Mouse (Mus musculus): ENCODE data around the gene Suox.
A peak's percentile ranks its signal among the peaks of the same experiment; 100 is the strongest.
"Not testable (repeated sequence)": the region's sequence is repeated elsewhere in the genome, so short reads cannot be mapped to it uniquely, and the experiment has no call there.

The Suox gene

DNA sequence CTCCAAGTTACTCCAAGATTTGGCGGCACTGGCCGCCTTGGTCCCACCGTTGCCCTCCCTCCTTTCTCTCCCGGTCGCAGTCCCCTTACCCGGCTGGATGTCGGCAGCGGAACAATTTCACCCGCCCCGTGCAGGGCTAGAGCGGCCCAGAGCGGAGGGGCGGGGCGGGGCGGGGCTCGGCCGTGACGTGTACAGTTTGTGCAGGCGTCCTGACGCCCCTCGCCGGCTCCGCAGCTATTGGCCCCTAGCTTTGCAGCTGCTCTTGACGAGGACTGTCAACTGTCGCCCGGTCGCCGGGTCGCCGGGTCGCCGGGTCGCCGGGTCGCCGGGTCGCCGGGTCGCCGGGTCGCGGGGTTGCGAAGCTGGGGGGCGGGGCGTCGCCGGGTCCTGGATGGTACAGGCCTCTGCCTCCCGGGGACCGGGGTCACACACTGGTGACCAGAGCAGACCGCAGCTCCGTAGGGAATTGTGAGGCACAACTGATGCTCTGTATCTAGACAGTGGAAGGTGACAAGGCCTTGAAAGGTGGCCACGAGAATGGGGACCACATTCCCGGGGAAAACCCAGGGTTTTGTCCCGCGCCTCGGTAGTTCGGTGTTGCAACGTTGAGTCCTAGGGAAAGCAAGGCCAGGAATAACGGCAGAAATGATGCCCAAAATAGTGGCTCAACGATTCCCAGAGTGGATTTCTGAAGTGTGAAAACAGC is at the start of gene Suox:
Suox (minus strand) TSS at position 311 of the 706 bp plus-strand sequence.
- peak; percentile 82 to 85 for DNase-seq (ENCODE audit: low spot score in 2 of 2)

DNA sequence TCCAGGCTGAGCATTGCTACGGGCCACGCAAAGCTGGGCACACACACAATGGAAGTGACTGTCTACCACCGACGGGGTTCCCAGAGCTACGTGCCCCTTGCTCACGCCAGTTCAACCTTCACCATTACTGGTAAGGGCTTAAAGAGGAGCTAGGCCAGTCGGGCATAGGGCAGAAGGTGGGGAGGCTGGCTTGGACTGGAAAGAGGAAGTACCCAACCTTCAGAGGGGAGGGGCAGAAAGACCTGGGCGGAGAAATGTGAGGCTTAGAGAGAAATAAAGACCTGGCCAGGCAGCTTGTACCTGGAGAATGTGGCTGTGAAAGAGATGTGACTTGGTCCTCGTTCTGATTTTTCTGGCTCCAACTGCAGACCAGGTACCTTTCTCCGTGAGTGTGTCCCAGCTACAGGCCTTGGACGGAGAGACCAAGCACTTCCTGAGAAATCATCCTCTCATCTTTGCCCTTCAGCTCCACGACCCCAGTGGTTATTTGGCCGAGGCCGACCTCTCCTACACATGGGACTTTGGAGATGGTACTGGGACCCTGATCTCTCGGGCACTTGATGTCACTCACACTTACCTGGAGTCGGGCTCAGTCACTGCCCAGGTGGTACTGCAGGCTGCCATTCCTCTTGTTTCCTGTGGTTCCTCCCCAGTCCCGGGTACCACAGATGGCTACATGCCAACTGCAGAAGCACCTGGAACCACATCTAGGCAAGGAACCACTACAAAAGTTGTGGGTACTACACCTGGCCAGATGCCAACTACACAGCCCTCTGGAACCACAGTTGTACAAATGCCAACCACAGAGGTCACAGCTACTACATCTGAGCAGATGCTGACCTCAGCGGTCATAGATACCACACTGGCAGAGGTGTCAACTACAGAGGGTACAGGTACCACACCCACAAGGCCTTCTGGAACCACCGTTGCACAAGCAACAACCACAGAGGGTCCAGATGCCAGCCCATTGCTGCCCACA is 42.0 kb upstream of the Suox start:
- DNase-seq (ENCODE audit: low spot score in 2 of 2) = peak; percentile 18 to 61

DNA sequence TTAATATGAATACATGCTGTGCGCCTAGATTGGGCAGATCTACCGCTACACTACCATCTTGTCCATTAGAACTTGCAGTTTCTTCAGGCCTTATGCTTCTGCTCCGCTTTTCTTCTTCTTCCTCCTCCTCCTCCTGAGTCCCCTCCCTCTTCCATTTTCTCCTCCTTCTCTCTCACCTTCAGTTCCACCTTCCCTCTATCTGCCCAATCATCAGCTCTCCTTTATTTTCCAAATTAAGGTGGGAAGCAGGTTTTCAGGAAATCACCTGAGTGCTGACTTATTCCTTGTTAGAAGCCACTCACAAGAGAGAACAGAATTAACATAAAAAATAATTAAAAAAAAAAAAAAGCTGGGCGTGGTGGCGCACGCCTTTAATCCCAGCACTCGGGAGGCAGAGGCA is 37.4 kb upstream of the Suox start:
- not testable (repeated sequence) for DNase-seq (ENCODE audit: low spot score in 2 of 2)

DNA sequence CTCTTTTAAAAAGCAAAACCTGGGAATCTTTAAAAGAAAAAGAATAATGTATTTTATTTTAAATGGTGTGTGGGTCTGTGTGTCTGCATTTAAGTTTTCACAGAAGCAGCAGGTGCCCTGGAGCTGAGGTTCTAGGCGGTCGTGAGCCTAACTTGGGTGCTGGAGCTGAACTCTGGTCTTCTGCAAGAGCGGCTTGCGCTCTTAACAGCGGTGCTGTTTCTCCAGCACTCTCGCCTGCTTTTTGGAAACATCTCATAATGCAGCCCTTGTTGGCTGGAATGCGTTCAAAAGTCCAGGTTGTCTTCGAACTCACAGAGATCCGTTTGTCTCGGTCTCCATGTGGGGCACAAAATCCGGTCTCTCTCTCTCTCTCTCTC is 31.4 kb upstream of the Suox start:
- peak; percentile 34 to 40 for DNase-seq (ENCODE audit: low spot score in 2 of 2)

DNA sequence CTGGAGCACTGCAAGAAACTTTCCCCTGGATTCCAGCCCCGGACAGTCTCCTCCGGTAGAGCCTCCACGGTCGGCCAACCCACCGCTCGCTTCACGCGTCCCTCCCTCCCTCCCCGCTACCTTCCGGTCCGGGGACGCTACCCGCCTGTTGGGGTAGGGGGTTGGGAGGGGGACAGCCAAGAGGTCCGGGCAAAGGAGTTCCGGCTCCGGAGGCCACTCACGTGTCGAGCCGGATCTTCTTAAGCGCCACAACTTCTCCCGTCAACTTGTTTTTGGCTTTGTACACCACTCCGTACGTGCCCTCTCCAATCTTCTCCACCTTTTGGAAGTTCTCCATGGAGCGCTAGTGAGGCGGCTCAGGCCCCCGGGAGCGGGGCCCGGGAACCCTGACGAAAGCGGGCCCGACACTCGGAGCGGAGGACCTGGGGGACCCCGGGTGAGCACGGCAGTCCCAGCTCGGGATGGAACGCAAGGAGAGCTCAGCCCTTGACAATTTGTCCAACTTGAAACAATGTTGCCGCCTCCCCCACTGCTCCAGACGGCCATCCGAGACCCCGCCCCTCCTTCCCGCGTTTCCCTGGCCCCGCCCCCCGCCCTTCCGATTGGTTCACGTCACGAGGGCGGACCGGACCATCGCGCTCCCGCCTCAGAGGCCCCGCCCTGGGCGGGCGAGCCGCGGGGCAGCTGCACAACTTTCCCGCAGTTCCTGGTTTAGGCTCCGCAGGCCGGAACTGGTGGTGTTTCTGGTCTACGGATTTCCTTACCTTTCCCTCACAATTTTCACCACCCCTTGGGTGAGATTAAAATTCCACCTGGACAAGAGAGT is 30.8 kb upstream of the Suox start, which contains the start of gene Cdk2:
Cdk2 (minus strand) TSS at position 541 of the 826 bp plus-strand sequence.
- DNase-seq (ENCODE audit: low spot score in 2 of 2) = peak; percentile 84 to 95

DNA sequence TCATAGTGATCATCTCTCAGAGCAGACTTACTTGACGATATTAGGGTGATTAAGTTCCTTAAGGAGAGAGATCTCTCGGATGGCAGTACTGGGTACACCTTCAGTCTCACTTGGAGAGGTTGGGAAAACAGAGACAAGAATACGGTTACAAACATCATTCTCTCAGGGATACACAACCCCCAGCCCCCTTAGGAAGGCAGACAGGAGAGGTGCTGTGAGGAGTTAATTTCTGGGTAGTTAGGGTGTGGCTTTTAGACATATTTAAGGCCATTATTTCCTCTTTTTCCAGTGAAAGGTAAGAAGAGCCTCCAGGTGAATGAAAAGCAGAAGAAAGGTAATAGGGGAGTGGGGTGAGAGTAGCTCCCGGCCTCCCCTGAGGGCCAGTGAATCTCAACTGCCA is 30.0 kb upstream of the Suox start, which contains the start of gene Pmel:
Pmel (plus strand) TSS at position 301 of the 400 bp plus-strand sequence.
- peak in 1 of 2 experiments; percentile 32 for DNase-seq (ENCODE audit: low spot score in 2 of 2)

DNA sequence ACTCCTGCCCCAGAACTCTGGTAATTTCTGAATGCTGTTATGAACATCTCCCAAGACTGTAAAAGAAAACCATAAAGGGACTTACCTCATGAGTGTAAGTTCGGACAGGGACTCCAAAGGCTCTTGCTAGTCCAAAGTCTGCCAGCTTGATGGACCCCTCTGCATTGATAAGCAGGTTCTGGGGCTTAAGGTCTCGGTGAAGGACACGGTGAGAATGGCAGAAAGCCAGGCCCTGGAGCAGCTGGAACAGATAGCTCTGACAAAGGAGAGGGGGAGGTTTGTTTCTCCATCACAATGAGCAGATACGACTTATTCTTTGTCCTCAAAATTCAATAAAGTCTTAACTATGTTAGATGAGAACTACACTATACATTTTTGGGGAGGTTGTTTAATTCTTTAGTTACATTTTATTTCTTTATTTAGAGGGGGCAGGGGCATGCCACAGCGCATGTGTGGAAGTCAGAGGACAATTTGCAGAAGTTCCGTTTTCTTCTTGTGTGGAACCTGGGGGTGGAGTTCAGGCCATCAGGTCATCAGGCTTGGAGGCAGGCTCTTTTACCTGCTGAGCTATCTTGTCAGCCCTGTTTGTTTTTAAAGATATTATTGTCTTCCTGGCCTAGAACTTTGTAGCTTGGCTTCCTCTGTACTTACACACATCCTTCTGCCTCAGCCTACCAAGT is 28.6 kb upstream of the Suox start:
- no peak for DNase-seq (ENCODE audit: low spot score in 2 of 2)

DNA sequence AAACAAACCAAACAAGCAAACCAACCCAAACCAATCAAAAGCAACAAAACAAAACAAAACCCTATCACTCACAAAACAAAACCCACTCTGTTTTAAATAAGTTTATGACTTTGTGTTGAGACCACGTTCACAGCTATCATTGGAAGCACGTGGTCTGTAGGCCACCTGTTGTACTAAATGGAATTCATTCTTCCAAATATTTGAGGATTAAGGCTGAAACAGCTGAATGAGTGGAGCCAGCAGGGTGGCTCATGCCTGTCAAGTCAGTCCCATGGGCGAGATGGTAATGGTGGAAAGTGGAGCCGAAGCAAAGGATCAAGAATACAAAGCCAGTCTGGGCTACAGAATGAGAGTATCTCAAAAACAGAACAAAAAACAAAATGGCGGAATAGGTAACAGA is 26.8 kb upstream of the Suox start:
- no peak for DNase-seq (ENCODE audit: low spot score in 2 of 2)

DNA sequence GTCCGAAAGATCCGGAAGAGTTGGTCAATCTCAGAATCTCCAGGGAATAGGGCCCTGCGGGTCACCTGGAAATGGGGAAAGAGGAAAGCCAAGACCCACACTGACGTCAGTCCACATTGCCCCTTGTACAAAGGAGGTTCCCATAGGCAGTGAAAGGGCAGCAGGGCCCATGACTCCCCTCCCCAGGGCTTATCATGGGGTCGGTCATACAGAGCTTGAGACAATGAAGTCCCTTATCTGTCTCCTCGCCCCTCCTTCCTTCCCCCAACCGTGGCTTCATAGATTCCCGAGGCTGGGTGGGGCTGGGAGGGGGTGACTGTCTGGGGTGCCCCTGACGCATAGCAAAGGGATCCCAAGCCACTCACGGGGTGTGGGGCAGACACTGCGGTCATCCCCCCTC is 25.7 kb upstream of the Suox start:
- DNase-seq (ENCODE audit: low spot score in 2 of 2) = no peak

DNA sequence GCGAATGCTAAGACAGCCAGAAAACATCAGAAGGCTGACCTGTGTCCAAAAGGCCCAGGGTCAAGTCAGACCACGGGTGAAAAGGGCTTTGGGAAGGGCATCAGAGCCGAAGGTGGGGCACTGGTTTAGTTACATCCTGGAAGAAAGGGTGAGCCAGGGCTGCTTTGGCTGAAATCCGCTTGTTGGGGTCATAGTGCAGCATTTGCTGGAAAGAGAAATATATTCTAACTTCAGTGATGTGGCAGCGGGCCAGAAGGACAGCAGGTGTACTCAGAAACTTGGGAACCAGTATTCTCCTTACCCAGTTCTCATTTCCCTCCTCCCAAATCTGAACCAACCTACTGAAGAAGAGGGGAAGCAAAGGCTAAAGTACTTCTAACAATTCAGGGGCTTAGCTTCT is 25.1 kb upstream of the Suox start:
- DNase-seq (ENCODE audit: low spot score in 2 of 2) = no peak

DNA sequence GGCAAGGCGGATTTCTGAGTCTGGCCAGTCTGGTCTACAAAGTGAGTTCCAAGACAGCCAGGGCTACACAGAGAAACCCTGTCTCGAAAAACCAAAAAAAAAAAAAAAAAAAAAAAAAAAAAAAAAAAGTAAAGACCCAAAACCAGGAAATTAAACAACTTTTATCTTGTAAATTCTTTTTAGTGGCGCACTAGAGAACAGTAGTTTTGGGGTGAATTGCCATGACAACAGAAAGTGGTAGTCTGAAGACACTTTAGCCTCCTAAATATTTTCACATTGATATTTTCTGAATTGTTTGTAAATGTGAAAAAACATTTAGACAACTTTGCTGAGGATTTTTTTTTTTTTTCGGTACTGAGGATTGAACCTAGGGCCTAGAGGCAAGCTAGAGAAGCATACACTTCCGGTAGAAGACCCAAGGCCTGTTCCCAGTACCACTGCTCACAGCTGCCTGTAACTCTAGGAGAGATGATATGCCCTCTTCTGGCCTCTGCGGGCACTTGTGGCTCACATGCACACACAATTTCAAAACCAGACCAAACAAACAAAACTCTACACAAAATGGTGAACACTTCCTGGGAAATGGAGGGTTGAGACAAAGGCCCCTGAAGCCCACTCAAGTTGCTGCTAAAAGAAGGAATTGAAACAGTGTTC is 23.3 kb upstream of the Suox start:
- no peak for DNase-seq (ENCODE audit: low spot score in 2 of 2)

DNA sequence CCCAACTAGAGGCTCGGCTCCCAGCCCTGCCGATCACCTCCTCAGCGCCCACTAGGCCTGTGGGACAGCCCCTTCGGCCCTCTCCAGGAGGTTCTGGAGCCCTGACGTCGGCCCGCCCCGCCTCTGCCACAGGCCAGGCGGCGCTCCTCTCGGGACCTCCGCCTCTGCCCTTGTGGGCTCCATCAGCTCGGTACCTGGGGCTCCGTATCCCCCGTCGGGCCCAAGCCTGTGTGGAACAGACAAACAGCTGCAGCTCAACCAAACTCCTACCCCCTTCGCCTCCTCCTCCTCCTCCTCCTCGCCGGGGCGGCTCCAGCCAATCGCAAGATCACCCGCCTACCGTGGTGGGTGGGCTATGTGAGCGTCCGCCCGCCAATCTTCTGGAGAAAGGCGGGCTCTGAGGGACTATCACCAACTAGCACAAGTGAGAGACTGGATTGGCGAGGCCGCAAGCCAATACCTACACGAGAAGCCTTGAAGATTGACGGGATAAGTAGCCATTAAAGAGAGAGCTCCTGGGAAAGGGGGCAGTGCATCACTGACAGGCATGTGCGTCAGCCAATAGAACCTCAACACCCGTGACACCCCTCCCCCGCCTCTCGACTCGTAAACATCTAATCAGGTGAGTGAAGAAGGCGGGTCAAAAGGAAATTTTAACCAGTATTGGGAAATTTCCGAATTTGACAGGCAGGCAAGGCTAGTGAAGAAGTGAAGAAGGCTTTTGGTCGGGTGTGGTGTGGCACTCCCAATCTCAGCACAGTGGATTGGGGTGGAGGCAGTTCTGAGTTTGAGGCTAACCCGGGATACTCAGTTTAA is 22.3 kb upstream of the Suox start, which contains the start of gene Rab5b:
Rab5b (minus strand) TSS at position 273 of the 816 bp plus-strand sequence.
- peak; percentile 96 to 97 for DNase-seq (ENCODE audit: low spot score in 2 of 2)

DNA sequence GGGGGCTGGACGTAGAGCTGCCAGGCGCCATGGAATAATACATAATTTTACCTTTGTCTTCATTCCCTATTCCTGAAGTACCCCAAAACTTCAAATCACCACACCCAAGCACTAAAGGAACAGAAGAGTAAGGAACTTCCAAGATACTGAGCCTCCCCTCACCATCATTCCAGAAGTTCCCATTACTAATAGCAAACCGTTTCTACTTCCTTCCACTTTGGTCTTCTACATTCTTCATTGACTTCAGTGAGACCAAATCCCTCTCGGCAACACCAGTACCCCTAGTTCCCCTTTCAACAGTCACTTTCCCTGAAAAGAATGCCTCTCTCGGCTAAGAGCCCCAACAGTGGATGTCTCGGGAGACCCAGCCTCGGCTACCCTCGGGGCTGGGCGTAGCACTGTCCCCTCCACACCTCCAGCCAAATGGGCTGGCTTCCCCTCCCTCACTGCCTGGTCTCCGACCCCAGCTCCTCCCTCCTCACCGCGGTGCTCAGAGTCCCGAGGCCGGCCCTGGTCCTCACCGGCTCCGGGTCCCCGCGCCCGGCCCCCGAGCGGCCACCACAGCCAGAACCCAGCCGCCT is 21.6 kb upstream of the Suox start:
- DNase-seq (ENCODE audit: low spot score in 2 of 2) = no peak

DNA sequence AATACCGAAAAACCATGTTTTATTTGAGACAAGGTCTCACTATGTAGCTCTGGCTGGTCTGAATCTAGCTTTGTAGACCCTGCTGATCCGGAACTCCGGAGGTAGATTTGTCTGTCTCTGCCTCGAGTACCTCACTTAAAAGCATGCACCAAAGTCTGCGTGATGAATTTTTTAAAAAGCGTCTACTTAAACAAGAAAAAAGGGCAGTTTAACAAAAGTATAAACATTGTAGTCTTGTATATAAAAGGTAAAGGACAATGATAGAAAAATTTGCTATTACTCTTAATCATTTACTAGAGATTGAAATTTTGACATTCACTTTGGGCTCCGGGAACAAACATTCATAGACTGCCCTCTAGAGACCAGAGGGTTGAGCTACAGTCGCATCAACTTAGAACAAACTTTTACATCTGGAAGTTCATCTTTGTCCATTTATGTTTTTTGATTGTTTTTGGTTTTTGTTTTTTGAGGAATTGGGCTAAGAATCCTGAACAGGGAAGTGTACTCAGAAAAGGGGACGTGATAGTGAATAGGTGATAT is 666 bp upstream of the Suox start:
- peak in 1 of 2 experiments; percentile 41 for DNase-seq (ENCODE audit: low spot score in 2 of 2)

DNA sequence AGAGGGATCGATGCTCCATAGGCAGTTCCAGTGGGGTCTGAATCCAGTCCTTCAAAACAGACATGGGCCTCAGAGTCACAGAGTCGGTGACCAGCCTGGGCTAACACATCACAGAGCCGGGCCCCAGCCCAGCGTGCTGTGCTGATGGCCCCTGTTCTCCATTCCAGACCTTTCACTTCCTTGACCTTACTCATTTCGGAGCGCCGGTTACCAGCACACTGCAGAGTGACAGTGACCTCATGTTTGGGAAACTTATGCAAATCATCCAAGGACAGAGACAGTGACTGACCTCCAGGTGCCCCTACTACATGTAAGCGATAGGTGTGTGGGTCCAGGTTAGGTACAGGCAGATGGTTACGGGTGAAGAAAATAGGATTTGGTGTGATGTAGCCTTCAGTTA is 2.7 kb downstream of the Suox start:
- no peak for DNase-seq (ENCODE audit: low spot score in 2 of 2)

DNA sequence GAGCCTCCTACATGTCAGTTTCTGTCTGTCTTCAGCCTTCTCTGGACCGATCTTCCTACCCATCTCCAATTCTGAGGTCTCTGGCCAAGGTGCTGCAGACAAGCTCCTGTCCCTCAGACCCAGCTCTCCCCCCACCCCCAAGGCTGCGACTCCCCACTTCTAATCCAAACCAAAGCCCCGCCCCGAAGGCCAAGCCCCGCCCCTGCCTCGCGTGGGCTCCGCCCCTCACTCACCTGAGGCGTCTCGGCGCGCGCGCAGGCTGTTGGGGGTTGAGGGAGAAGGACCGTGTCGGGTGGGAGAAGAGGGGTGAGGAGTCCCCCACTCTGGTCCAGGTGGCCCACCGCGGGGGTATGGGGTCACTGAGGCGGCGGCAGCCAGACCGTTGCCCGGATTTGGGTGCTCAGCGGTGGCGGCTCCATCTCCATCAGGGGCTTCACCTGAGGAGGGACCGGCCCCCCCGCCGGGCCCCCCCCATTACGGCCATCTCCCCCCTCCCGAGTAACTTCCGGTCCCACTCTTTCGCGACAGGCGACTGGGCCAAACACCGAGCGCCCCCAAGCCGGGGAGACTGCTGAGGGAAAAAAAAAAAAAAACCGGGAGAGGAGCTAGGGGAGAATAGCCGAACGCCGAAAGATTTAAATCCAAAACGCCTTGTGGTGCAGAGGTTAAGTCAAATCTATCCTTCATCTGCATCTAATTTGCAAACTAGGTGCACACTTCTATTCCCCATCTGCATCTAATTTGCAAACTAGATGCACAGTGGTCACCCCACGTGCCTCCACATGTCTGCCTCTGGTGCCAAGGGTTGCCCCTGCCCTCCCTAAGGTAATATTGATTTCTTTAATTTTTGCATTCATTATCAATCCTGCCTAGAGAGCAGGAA is 4.8 kb downstream of the Suox start:
- peak; percentile 64 to 76 for DNase-seq (ENCODE audit: low spot score in 2 of 2)

DNA sequence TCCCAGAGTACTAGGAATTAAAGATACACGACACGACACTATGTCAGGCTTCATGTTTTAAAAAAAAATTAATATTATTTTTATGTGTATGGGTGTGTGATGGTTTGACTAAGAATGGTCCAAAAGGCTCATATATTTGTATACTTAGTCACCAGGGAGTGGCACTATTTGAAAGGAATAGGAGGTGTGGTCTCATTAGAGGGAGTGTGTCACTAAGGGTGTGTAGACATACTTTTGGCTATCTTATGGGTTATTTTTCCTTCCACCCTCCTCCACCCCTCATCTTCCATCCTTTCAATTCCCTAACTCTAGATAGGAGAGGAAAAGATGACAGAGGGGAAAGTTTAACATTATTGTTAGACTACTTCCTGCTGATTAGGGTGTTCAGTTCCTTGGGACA is 8.1 kb downstream of the Suox start:
- no peak for DNase-seq (ENCODE audit: low spot score in 2 of 2)

DNA sequence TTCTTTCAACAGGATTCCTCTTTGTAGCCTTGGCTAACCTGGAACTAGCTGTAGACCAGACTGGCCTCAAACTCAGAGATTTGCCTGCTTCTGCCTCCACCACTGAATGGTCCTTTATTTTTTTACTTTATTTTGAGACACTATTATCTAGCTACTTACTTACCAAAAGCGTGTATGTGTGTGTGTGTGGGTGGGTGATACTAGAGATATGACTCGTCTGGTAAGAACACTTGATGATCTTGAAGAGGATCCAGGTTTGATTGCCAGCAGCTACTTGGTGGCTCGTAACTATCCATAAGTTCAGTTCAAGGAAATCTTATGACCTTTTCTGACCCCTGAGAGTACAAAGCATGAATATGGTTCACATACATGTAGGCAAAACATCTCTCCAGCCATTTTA is 8.6 kb downstream of the Suox start:
- no peak for DNase-seq (ENCODE audit: low spot score in 2 of 2)

Data from spleen, postnatal 10 days (tissue).